Mouse (Mus musculus) limb, embryonic 15.5 days (tissue): ENCODE results near the gene Eif2s3x. TPM values are rescaled to one million over a fixed set of nuclear protein-coding genes. Genes with fewer than 3 reads are reported as not detected.
A peak's percentile ranks its signal among the peaks of the same experiment; 100 is the strongest.
"Not testable (repeated sequence)": the region's sequence is repeated elsewhere in the genome, so short reads cannot be mapped to it uniquely, and the experiment has no call there.

Experiments
- ATAC-seq: fragments of 200-750 bp; cut with Nextera tagmentation; 2 replicates; pipeline ENCODE4 v1.8.0; 2017; ENCODE audit warnings: low read depth, moderate TSS enrichment; ENCODE audit not compliant: insufficient number of reproducible peaks, low FRiP score, low TSS enrichment
- H3K27ac ChIP-seq: fragments of 300-500 bp; sonication (generic); 2 replicates; pipeline ENCODE4 v1.5.1; 2015; ENCODE audit warnings: moderate library complexity, mild to moderate bottlenecking, inconsistent platforms
- H3K27me3 ChIP-seq: fragments of 300-500 bp; sonication (generic); 2 replicates; pipeline ENCODE4 v1.6.1; 2015; ENCODE audit warnings: inconsistent platforms
- H3K36me3 ChIP-seq: fragments of 300-500 bp; sonication (generic); 2 replicates; pipeline ENCODE4 v1.6.1; 2015; ENCODE audit warnings: inconsistent platforms
- H3K4me1 ChIP-seq: fragments of 300-500 bp; sonication (generic); 2 replicates; pipeline ENCODE4 v1.6.1; 2015; ENCODE audit warnings: inconsistent platforms
- H3K4me2 ChIP-seq: fragments of 300-500 bp; sonication (generic); 2 replicates; pipeline ENCODE4 v1.6.1; 2015; ENCODE audit warnings: mild to moderate bottlenecking, inconsistent platforms
- H3K4me3 ChIP-seq: fragments of 300-500 bp; sonication (generic); 2 replicates; pipeline ENCODE4 v1.5.1; 2015; ENCODE audit warnings: mild to moderate bottlenecking, inconsistent platforms
- H3K9ac ChIP-seq: fragments of 300-500 bp; sonication (generic); 2 replicates; pipeline ENCODE4 v1.6.1; 2015; ENCODE audit warnings: inconsistent platforms
- H3K9me3 ChIP-seq: fragments of 300-500 bp; sonication (generic); 2 replicates; pipeline ENCODE4 v1.6.1; 2016; ENCODE audit warnings: inconsistent platforms
- WGBS: fragments of 180-500 bp; shearing (Covaris S2); methylation state at CpG from one replicate; pipeline ENCODE4 v1.1.7; 2015; 5-methylcytosine and 5-hydroxymethylcytosine counted together
- polyA plus RNA-seq: library from polyadenylated mRNA; unstranded; fragments of >200 nt; fragmentation: Nextera tagmentation; extraction: Ambion mirVana; gene quantifications from 2 replicates; pipeline ENCODE4 v1.2.1, GENCODE M21; 2015

The Eif2s3x gene
- 67.4 and 74.5 TPM in 2 replicates for polyA plus RNA-seq

GRCm38 (mm10) chrX:94212597-94213321 lies at the start of gene Eif2s3x:
TSS of gene Eif2s3x (minus strand) at chrX:94212862.
- peak within 1 kb of the TSS; percentile 85 for H3K27ac ChIP-seq

DNA sequence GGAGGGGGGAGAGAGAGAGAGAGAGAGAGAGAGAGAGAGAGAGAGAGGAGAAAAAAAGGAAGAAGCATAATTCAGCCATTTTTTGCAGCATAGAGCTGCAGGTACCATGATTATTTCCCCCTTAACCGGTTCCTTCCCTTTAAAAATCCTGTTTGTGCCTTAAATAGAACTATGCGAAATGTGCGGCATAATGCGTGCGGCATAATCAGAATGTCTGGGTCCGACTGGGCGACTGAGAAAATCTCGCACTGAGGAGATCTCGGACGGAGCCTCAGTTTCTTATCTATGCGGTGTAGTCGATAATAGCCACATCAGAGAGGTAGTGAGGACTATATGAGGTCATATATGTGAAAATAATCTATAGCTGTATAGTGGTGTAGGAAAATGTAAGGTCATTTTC lies 22.9 kb upstream of the Eif2s3x start:
- Histone ChIP-seq H3K27ac (no peak overlapping the region), H3K4me1 (no peaks in the 10 kb centered on the region), H3K4me3 (peak overlapping the region; percentile 63), H3K36me3 (no peaks in the 10 kb centered on the region), H3K27me3 (peaks cover 44% of the 10 kb centered on the region), H3K4me2 (peak overlapping the region; percentile 50), H3K9ac (peak overlapping the region; percentile 52; the same call in 1 of the 2 replicates), H3K9me3 (no peaks in the 10 kb centered on the region)
- no peak for ATAC-seq
- WGBS = 25% methylated on average over 12 of the region's 12 CpGs

More at GRCm38 (mm10) chrX:94212597-94213321, at the start of gene Eif2s3x:
- Histone ChIP-seq H3K9me3 (no peaks in the 10 kb centered on the region), H3K4me2 (peak within 1 kb of the TSS; percentile 48), H3K27me3 (no peaks in the 10 kb centered on the region), H3K4me1 (no peaks in the 10 kb centered on the region), H3K9ac (peak within 1 kb of the TSS; percentile 72), H3K36me3 (peaks cover 20% of the 10 kb centered on the region), H3K4me3 (peak within 1 kb of the TSS; percentile 76)
- WGBS = under 1% methylated on average over 52 of the region's 52 CpGs
- ATAC-seq = peak; percentile 92

DNA sequence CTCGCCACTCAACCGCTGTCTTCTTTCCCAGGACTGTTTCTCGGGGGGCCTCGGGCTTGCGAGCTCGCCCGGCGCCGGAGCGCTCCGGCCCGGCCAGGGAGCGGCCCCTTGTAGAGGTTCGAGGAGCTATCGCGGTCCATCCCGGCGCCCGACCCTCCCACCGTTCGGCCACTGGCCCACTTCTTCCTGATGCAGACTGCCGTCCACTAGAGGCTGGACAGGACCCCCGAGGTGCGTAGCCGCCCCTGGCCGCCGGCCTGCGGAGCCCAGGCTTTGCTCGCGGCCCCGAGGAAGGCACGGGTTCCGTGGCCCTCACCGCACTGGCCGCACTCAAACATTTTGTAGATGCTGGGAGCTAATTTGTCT lies 22.5 kb upstream of the Eif2s3x start:
- 8% methylated on average over 35 of the region's 35 CpGs for WGBS

DNA sequence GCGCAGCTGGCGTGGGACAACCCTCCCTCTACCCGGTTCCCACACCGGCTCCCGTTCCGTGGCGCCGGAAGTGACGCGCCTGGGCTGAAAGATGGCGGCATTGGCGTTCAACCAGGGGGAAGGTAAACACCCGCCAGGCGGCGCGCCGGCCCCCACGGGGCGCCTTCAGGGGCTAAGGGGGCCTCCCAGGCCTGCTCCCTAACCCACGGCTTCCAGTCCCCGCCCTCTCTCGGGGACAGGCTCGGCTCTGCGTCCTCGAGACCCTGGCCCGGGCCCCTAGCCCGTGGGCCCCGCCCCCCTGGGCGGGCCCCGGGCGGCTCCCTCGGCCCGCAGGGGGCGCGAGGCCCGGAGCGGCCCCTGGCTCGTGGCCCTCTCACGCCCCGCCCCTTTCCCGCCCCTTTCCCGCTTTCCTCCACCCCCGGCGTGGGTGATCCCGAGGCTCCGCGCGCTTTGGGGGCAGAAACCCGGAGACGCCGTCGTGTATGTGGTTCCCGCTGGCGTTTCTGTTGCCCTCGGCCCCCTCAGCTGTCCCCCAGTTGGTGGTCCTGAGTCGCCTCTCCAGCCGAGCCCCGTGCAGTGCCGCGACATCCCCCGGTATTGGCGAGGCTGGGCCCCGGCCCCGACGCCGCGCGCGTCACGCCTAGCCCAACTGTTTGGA lies 22.0 kb upstream of the Eif2s3x start, which contains the start of gene Klhl15:
TSS of gene Klhl15 (plus strand) at position 68 of the 658 bp plus-strand sequence.
- 11% methylated on average over 59 of the region's 70 CpGs for WGBS
- peak within 1 kb of the TSS; percentile 63 for H3K4me3 ChIP-seq

More for the DNA sequence above, 22.5 kb upstream of the Eif2s3x start:
- peak overlapping the region; percentile 52 for H3K9ac ChIP-seq
- ATAC-seq = no peak
- H3K4me1 ChIP-seq = no peaks in the 10 kb centered on the region
- no peaks in the 10 kb centered on the region for H3K36me3 ChIP-seq
- H3K4me2 ChIP-seq = peak overlapping the region; percentile 50
- peak overlapping the region; percentile 63 for H3K4me3 ChIP-seq
- H3K27me3 ChIP-seq = peaks cover 46% of the 10 kb centered on the region
- no peaks in the 10 kb centered on the region for H3K9me3 ChIP-seq
- H3K27ac ChIP-seq = peak overlapping the region; percentile 86

DNA sequence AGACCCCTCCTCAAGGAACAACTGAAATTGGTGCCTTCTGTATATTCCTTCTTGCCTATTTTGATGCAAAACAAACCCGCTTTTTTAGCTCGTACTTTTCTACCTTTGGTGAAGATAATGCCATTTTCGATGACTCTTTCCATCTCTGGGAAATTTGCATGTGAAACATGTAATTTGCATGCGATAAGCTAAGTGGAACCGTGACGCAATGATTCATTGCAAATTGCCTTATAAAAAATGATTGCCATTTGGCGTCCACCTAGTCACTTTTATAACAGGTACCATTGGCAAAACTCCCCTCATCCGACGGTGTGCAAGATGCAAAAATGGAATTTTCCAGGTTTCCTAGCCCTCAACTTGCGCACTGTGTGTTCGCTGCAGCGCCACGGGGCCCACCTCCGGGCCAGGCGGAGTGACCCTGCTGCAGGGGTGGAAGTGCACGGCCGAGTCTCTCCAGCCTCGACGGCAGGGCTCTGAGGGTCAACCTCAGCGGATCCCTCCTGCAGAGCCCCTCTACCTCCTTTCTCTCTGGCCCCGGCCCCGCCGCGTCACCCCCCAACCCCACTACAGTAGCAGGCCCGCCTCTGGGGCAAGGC lies 21.4 kb upstream of the Eif2s3x start:
- H3K9ac ChIP-seq = peak overlapping the region; percentile 52; the same call in 1 of the 2 replicates
- H3K4me3 ChIP-seq = peak overlapping the region; percentile 63
- ATAC-seq = no peak
- H3K4me2 ChIP-seq = peak overlapping the region; percentile 50
- peak overlapping the region; percentile 86 for H3K27ac ChIP-seq
- H3K9me3 ChIP-seq = no peaks in the 10 kb centered on the region
- 10% methylated on average over 25 of the region's 25 CpGs for WGBS
- peaks cover 49% of the 10 kb centered on the region for H3K27me3 ChIP-seq
- no peaks in the 10 kb centered on the region for H3K4me1 ChIP-seq
- no peaks in the 10 kb centered on the region for H3K36me3 ChIP-seq

More for the DNA sequence above, 22.0 kb upstream of the Eif2s3x start, which contains the start of gene Klhl15:
- peak within 1 kb of the TSS; percentile 52 for H3K9ac ChIP-seq
- H3K9me3 ChIP-seq = no peaks in the 10 kb centered on the region
- H3K27me3 ChIP-seq = peaks cover 51% of the 10 kb centered on the region
- H3K4me1 ChIP-seq = no peaks in the 10 kb centered on the region
- ATAC-seq = peak; percentile 97
- peak within 1 kb of the TSS; percentile 86 for H3K27ac ChIP-seq
- peak within 1 kb of the TSS; percentile 50 for H3K4me2 ChIP-seq
- H3K36me3 ChIP-seq = no peaks in the 10 kb centered on the region

GRCm38 (mm10) chrX:94233432-94233831 lies 20.8 kb upstream of the Eif2s3x start:
- no peak overlapping the region for H3K4me2 ChIP-seq
- H3K27ac ChIP-seq = no peak overlapping the region
- no peaks in the 10 kb centered on the region for H3K9me3 ChIP-seq
- no peak for ATAC-seq
- H3K27me3 ChIP-seq = peaks cover 43% of the 10 kb centered on the region
- WGBS = 39% methylated on average over 5 of the region's 5 CpGs
- H3K9ac ChIP-seq = no peak overlapping the region
- H3K36me3 ChIP-seq = no peaks in the 10 kb centered on the region
- H3K4me3 ChIP-seq = no peak overlapping the region
- H3K4me1 ChIP-seq = no peaks in the 10 kb centered on the region

DNA sequence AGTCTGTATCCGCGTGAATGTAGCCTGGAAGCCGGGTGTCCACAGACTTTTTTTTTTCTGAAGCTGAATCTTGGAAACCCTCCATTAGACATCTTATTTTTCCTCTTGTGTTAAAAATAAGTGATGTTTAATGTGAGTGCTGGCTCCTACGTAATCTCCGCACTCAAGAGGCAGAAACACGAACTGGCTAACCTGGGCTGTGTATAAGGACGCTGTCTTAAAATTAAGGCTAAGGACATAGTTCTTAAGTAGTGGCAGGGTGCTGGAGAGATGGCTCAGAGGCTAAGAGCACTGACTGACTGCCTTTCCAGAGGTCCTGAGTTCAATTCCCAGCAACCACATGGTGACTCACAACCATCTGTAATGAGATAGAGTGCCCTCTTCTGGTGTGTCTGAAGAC lies 722 bp upstream of the Eif2s3x start:
- Histone ChIP-seq H3K9ac (no peak overlapping the region), H3K27me3 (no peaks in the 10 kb centered on the region), H3K4me3 (peak overlapping the region; percentile 76), H3K9me3 (no peaks in the 10 kb centered on the region), H3K36me3 (peaks cover 14% of the 10 kb centered on the region), H3K27ac (peak overlapping the region; percentile 85), H3K4me1 (no peaks in the 10 kb centered on the region), H3K4me2 (peak overlapping the region; percentile 47)
- ATAC-seq = no peak
- WGBS = 10% methylated on average over 7 of the region's 7 CpGs

GRCm38 (mm10) chrX:94212264-94212596 lies 432 bp downstream of the Eif2s3x start:
- peak; percentile 62 for ATAC-seq
- Histone ChIP-seq H3K9me3 (no peaks in the 10 kb centered on the region), H3K9ac (peak overlapping the region; percentile 72), H3K27ac (peak overlapping the region; percentile 85), H3K4me1 (no peaks in the 10 kb centered on the region), H3K36me3 (peaks cover 24% of the 10 kb centered on the region), H3K4me2 (peak overlapping the region; percentile 48), H3K4me3 (peak overlapping the region; percentile 76), H3K27me3 (no peaks in the 10 kb centered on the region)
- WGBS = under 1% methylated on average over 12 of the region's 12 CpGs

DNA sequence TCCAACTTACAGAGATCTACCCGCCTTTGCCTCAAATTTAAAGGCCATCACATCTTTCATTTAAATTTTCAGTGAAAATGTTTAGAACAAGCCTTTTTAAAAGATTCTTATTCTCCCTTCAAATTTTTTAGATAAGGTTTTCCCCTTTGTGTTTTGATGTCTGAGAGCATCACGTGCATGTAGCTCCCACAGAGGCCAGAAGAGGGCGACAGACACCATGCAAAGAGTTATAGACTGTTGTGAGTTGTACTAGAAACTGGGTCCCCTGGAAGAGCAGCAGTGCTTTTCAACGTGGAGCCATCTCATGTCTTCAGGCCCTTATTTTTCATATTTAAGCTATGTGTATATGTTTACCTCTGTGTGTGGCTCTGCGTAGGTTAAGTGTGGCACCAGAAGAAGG lies 14.9 kb downstream of the Eif2s3x start:
- no peak overlapping the region for H3K27ac ChIP-seq
- no peaks in the 10 kb centered on the region for H3K4me1 ChIP-seq
- no peak overlapping the region for H3K4me2 ChIP-seq
- WGBS = 88% methylated on average over 5 of the region's 5 CpGs
- ATAC-seq = no peak
- no peaks in the 10 kb centered on the region for H3K9me3 ChIP-seq
- H3K9ac ChIP-seq = no peak overlapping the region
- H3K36me3 ChIP-seq = peaks cover 72% of the 10 kb centered on the region
- H3K4me3 ChIP-seq = no peak overlapping the region
- no peaks in the 10 kb centered on the region for H3K27me3 ChIP-seq

DNA sequence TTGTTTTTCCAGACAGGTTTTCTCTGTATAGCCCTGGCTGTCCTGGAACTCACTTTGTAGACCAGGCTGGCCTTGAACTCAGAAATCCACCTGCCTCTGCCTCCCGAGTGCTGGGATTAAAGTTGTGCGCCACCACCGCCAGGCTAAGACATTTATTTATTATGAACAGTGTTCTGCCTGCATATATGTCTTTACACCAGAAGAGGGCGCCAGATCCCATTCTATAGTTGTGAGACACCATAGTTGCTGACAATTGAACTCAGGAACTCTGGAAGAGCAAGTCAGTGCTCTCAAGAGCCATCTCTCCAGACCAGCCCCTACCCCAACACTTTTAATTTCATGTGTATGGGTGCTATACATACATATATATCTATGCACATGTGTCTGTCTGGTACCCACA lies 18.8 kb downstream of the Eif2s3x start:
- not testable (repeated sequence) for ATAC-seq, H3K27ac ChIP-seq, H3K4me1 ChIP-seq, H3K9ac ChIP-seq, H3K4me2 ChIP-seq, H3K9me3 ChIP-seq, H3K4me3 ChIP-seq, H3K27me3 ChIP-seq
- WGBS = 70% methylated on average over 4 of the region's 4 CpGs
- peaks cover 53% of the 10 kb centered on the region for H3K36me3 ChIP-seq

- Histone ChIP-seq H3K9me3 (no peaks in the 10 kb centered on the region), H3K4me3 (no peak overlapping the region), H3K27ac (no peak overlapping the region), H3K4me1 (no peaks in the 10 kb centered on the region), H3K4me2 (no peak overlapping the region), H3K9ac (no peak overlapping the region), H3K36me3 (no peaks in the 10 kb centered on the region), H3K27me3 (peaks cover 5% of the 10 kb centered on the region)
- WGBS = 39% methylated on average over 1 of the region's 1 CpGs
- no peak for ATAC-seq
Observed at GRCm38 (mm10) chrX:94185156-94185555, 27.5 kb downstream of the Eif2s3x start.

DNA sequence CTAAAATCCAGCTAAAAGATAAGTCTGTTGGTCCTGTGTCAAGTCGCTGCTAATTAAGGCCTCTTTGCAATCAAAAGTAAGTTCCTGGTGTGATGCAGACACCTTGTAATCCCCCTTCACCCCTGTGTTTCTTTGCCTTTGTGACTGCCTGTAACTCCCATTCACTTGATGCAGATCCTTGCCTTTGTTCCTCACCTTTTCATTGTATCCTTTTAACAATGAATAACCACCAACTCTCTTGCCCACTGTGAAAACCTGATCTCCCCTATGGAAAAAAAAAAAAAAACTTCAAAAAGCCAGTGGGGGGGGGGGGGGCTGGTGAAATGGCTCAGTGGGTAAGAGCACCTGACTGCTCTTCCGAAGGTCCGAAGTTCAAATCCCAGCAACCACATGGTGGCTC lies 28.8 kb downstream of the Eif2s3x start:
- H3K27me3 ChIP-seq = peaks cover 5% of the 10 kb centered on the region

More for the DNA sequence above, 28.8 kb downstream of the Eif2s3x start:
- no peak overlapping the region for H3K9ac ChIP-seq
- H3K4me1 ChIP-seq = no peaks in the 10 kb centered on the region
- no peak overlapping the region for H3K27ac ChIP-seq
- WGBS = 33% methylated on average over 3 of the region's 3 CpGs
- no peaks in the 10 kb centered on the region for H3K9me3 ChIP-seq
- ATAC-seq = no peak
- H3K4me3 ChIP-seq = no peak overlapping the region
- H3K4me2 ChIP-seq = no peak overlapping the region
- no peaks in the 10 kb centered on the region for H3K36me3 ChIP-seq
